Mouse (Mus musculus) embryonic stem cell, embryonic (primary cell): ENCODE data around the gene Ces1a.

Experiments used
- CTCF ChIA-PET, 4 experiments: fragments of 300-600 bp in 2 of 4; fragments of 350-600 bp in 2 of 4; sonication (Branson Sonifier 250); formaldehyde crosslinking; loops; one replicate each; lab custom pipeline; 2022; ENCODE audit warnings: inconsistent platforms in 2 of 4; lab: Charles Lee
- POLR2A ChIA-PET, 4 experiments: fragments of 300-600 bp in 2 of 4; fragments of 350-600 bp in 2 of 4; sonication (Branson Sonifier 250); formaldehyde crosslinking; loops; one replicate each; lab custom pipeline; 2022; ENCODE audit warnings: antibody characterized with exemption in 4 of 4, inconsistent platforms in 1 of 4; lab: Charles Lee

Gene Ces1a

DNA sequence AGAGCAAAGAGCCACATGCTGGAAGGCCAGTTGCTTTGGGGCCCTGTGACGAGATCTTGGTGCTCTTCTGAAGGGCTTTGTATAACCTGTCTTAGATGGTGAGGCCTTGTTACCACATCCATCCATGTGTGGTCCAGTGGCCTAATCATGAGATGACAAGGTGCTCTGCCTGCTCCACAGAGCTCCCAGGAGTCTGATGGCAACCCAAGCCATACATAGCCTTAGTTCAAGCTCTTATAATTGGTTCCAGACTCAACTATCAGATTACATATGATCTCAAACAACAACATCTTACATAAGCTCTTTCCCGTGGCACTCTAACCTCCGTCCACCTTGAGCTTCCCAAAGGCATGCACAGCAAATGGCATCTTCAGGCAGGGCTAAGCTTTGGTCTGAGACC lies at the start of gene Ces1a:
TSS of gene Ces1a (minus strand) at position 101 of the 400 bp plus-strand sequence.
- CTCF ChIA-PET = no interaction called here
- POLR2A ChIA-PET = interaction anchor here in 1 of 4 experiments (0.6 kb wide), 1 partner anchor 1480 kb away, joined by 3 read pairs; no protein-coding TSS in a partner anchor

DNA sequence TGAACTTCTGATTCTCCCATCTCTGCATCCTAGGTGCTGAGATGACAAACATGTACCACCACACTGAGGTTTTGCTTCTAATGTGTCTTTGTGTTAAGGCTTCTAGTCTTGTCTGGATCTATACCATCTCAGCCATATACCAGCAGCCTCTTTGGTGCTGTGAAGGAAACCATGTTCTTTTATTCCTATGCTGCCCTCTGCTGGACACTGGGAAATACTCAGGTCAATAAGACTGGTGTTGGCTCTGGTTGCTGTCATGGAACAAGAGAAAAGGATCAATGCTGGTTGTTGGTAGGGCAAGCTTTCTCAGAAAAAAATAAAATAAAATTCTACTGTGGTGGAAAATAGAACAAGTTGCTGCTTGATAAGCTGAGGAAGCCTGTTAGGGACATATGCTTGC lies 47.4 kb upstream of the Ces1a start:
- CTCF ChIA-PET = no interaction called here
- POLR2A ChIA-PET = interaction anchor here in 1 of 4 experiments (0.7 kb wide), 1 partner anchor 225 kb away, joined by 3 read pairs; no protein-coding TSS in a partner anchor

GRCm38 (mm10) chr8:93091324-93091723 lies 43.3 kb upstream of the Ces1a start:
- CTCF ChIA-PET = interaction anchor here in 2 of 4 experiments (0.5 to 0.7 kb wide), 2 partner anchors 32 to 106 kb away, joined by 3 read pairs; partner anchors contain the start of gene Ces1d (in 1 of the 2)
- POLR2A ChIA-PET = no interaction called here

- ChIA-PET POLR2A (interaction anchor here in 1 of 4 experiments (0.6 kb wide), 1 partner anchor 10 kb away, joined by 3 read pairs; no protein-coding TSS in a partner anchor), CTCF (interaction anchor here in 1 of 4 experiments (0.6 kb wide), 3 partner anchors 27 to 627 kb away, joined by 3 to 6 read pairs (median 3); no protein-coding TSS in a partner anchor)
Measured at GRCm38 (mm10) chr8:93088686-93089122, 40.7 kb upstream of the Ces1a start.

- CTCF ChIA-PET = no interaction called here
- POLR2A ChIA-PET = no interaction called here
Measured at GRCm38 (mm10) chr8:93088193-93088592, 40.2 kb upstream of the Ces1a start.

GRCm38 (mm10) chr8:93079887-93080286 lies 31.9 kb upstream of the Ces1a start, which contains the start of gene Ces1b:
Gene Ces1b (minus strand): TSS chr8:93080017.
- ChIA-PET POLR2A (interaction anchor here in 1 of 4 experiments (0.6 kb wide), 1 partner anchor 249 kb away, joined by 8 read pairs; no protein-coding TSS in a partner anchor), CTCF (interaction anchor here in 1 of 4 experiments (0.6 kb wide), 1 partner anchor 260 kb away, joined by 4 read pairs; no protein-coding TSS in a partner anchor)

DNA sequence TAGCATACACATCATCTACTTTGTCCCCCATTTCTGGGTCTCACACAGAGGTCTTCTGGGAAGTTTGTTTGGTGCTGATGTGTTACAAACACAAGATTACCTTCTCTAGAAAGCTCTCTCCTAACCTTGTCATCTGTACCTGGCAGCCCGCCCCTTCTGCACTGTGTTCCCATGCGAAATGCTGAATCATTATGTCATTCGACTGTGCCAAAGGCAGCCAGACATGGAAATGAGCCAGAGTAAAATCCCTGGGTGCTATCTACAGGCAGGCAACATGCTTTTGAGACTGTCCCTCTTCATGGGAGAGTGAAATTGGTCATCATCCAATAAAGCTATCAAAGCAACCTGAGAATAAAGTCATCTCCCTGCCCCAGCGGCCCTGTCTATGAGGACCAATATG lies 27.3 kb upstream of the Ces1a start:
- POLR2A ChIA-PET = no interaction called here
- CTCF ChIA-PET = no interaction called here

DNA sequence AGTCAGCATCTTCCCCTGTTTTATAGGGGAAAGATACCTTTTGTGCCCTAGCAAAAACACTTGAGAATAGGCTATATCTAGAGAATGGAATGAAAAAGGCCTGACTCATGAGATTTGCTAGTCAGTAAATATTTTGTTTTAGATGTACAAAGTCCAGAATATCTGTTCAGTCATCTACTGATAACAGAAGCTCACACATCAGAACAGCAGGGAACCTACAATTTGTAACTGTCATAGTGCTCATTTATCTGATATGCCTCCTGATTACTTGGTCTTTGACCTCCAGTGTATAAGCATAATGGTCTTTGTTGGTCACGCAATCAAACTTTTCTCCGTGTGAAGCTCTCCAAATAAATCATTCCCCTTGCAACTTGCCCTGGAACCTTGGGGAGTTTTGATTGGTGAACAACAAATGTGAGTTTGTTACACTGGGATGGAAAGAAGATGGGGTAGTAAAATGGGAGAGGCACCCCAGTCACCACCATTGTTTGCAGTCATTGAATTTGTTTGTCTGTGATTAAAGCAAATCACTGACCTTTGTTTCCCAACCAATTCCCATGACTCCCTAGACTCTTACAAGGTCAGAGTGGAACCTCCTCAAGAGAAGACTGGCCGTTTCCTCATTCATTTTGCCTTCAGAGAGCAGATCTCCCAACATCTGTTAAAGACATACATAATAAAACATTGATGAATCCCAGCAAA lies 15.6 kb upstream of the Ces1a start:
- CTCF ChIA-PET = no interaction called here
- POLR2A ChIA-PET = no interaction called here

DNA sequence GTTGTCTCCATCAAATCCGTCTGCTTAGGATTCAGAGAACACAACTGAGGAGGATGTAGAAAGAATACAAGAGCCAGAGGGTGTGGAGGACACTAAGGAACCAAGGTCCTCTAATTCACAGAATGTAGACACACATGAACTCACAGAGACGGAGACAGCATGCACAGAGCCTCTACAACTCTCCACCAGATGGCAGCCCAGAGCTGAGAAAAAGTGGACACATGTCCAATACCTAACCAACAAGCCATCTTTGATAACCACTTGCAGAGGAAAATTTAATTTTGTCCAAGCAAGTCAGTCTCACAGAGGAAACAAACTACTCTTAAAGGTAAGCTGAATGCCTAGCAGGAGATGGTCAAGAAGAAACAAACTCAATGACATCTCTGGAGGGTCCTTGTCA lies 11.2 kb upstream of the Ces1a start:
- CTCF ChIA-PET = interaction anchor here in 3 of 4 experiments (0.5 to 1.5 kb wide), 6 partner anchors 32 to 1194 kb away, joined by 3 to 8 read pairs (median 4); no protein-coding TSS in a partner anchor
- POLR2A ChIA-PET = no interaction called here

- ChIA-PET CTCF (interaction anchor here in 1 of 4 experiments (0.6 kb wide), 1 partner anchor 74 kb away, joined by 4 read pairs; no protein-coding TSS in a partner anchor), POLR2A (no interaction called here)
Measured at GRCm38 (mm10) chr8:93055238-93055637, 7.2 kb upstream of the Ces1a start.

GRCm38 (mm10) chr8:93048510-93049416 lies 771 bp upstream of the Ces1a start:
- POLR2A ChIA-PET = interaction anchor here in 1 of 4 experiments (0.6 kb wide), 1 partner anchor 1480 kb away, joined by 3 read pairs; no protein-coding TSS in a partner anchor
- CTCF ChIA-PET = interaction anchor here in 1 of 4 experiments (0.6 kb wide), 1 partner anchor 29 kb away, joined by 4 read pairs; no protein-coding TSS in a partner anchor

GRCm38 (mm10) chr8:93043083-93043482 lies 4.9 kb downstream of the Ces1a start:
- ChIA-PET POLR2A (no interaction called here), CTCF (interaction anchor here in 1 of 4 experiments (1.4 kb wide), 1 partner anchor 46 kb away, joined by 4 read pairs; no protein-coding TSS in a partner anchor)

GRCm38 (mm10) chr8:93040776-93041567 lies 7.0 kb downstream of the Ces1a start:
- ChIA-PET POLR2A (no interaction called here), CTCF (no interaction called here)

DNA sequence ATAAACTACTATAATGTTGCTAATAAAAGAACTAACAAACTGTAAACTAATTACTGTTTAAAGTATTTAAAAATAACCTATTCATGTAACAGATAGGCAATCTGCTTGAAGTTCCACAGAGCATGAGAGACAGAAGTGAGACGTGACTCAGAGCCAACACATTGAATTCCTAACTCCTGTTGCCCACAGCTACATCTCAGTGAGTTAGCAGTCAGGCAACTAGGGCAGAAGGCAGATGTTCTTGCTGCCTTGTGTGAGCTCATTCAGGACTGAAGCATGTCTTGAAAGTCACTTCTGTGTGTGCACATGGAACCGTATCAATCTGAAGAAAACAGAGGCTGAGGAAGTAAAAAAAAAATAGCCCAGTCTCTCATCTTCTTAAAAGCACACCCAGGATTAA lies 7.7 kb downstream of the Ces1a start:
- CTCF ChIA-PET = no interaction called here
- POLR2A ChIA-PET = interaction anchor here in 1 of 4 experiments (0.7 kb wide), 1 partner anchor 136 kb away, joined by 3 read pairs; no protein-coding TSS in a partner anchor

DNA sequence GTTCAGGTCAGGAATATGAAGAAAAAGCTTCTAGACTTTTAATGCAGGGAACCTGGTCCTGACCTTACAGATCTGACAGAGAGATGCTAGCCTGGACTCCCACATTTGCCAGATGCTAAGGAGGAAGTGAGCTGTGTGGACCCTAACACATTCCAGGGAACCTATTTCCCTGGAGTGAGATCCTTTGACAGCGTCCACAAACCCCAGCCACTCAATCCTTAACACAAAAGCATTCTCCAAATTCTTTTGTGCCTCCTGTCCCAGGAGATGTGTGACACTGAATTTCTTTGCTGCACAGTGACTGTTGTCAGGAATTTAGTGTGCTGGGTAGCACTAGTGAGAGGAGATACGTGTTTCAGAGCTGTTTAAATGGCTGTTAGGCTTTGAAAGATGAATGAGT lies 9.2 kb downstream of the Ces1a start:
- ChIA-PET CTCF (no interaction called here), POLR2A (no interaction called here)

GRCm38 (mm10) chr8:93030664-93031063 lies 17.3 kb downstream of the Ces1a start:
- ChIA-PET POLR2A (no interaction called here), CTCF (interaction anchor here in 1 of 4 experiments (1.0 kb wide), 1 partner anchor 34 kb away, joined by 3 read pairs; no protein-coding TSS in a partner anchor)

DNA sequence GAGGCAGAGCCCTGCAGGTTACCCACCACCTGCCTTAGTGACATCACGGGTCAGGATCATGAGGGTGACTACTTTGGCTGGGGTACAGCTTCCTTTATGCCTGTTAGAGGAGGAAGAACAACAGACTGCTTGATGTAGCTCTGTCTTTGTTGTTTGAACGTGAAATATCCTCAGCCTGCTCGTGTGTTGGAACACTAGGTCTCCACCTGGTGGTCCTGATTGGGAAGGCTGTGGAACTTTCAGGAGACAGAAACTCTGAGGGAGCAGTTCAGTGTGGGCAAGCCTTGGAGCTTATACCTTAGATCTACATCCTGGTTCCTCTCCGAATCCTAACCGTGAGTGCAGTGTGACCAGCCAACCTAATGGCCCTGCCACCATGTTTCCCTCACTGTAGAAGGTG lies 26.3 kb downstream of the Ces1a start:
- ChIA-PET CTCF (interaction anchor here in 3 of 4 experiments (0.6 to 1.6 kb wide), 3 partner anchors 11 to 563 kb away, joined by 3 to 9 read pairs (median 5); no protein-coding TSS in a partner anchor), POLR2A (no interaction called here)

DNA sequence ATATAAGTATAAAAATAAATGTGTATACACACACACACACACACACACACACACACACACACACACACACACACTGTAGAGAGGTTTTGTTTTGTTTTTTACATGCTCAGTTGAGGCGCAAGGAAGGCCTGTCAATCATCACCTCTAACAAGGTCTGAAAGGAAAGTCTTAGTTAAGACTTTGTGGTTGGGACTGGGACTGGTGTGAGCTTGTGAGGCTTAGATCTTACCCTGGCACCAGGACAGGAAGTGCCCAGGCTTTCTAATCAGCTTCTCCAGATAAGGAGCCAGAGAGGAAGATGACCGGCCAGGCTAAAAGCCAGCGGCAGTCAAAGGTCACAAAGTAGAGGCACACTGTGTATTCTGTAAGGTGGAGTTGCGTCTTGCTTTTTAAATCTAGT lies 33.7 kb downstream of the Ces1a start:
- POLR2A ChIA-PET = no interaction called here

More for the DNA sequence above, 33.7 kb downstream of the Ces1a start:
- CTCF ChIA-PET = interaction anchor here in 1 of 4 experiments (1.2 kb wide), 1 partner anchor 416 kb away, joined by 4 read pairs; no protein-coding TSS in a partner anchor
